Mouse (Mus musculus) bone marrow macrophage, adult 2 months (primary cell): ENCODE results near the gene Tnfrsf8. TPM values are rescaled to one million over a fixed set of nuclear protein-coding genes. Genes with fewer than 3 reads are reported as not detected.
A peak's percentile ranks its signal among the peaks of the same experiment; 100 is the strongest.

Experiments
- H3K27ac ChIP-seq: 2 replicates; pipeline ENCODE4 v1.5.1; 2012; ENCODE audit warnings: low read depth, low read length; ENCODE audit not compliant: insufficient read depth
- H3K4me1 ChIP-seq: 2 replicates; pipeline ENCODE4 v1.6.1; 2012; ENCODE audit warnings: low read length; ENCODE audit not compliant: control insufficient read depth, insufficient read depth
- H3K4me3 ChIP-seq: 2 replicates; pipeline ENCODE4 v1.5.1; 2012; ENCODE audit warnings: mild to moderate bottlenecking, low read length, moderate library complexity; ENCODE audit not compliant: insufficient read depth
- CTCF ChIP-seq: IDR thresholded peaks from 2 replicates; pipeline ENCODE4 v1.5.1; 2012; ENCODE audit warnings: low read depth, mild to moderate bottlenecking, low read length, moderate library complexity
- POLR2A ChIP-seq: IDR thresholded peaks from 2 replicates; pipeline ENCODE4 v1.6.1; 2012; ENCODE audit warnings: mild to moderate bottlenecking, low read depth, low read length, borderline replicate concordance
- polyA plus RNA-seq: library from polyadenylated mRNA; stranded (reverse); fragments of >200 nt; gene quantifications from 2 replicates; pipeline ENCODE4 v1.2.4, GENCODE M21; 2012; ENCODE audit not compliant: missing spikeins, insufficient read depth, insufficient read length

The Tnfrsf8 gene
- polyA plus RNA-seq, 1 experiment = 1.1 TPM

DNA sequence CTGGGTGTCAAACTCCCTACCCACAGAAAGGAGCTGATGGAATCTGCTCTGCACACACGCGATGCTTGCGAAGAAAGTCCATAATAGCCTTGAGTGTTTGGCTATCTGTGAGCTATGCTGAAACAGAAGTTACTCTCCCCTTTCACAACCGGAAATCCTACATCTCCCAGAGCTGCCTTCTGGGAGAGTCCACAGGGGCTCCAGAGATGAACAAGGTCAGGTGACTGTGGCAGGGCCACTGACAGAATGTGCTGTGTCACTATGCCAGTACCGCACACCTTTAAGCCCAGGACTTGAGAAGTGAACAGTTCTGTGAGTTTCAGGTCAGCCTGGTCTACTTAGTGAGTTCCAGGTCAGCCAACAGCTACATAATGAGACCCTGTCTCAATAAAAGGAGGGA, 20.4 kb downstream of the Tnfrsf8 start:
- no peak overlapping the region for H3K4me3 ChIP-seq
- H3K27ac ChIP-seq = no peak overlapping the region
- TF ChIP-seq POLR2A (no peak), CTCF (no peak)
- H3K4me1 ChIP-seq = peaks cover 5% of the 10 kb centered on the region; the same call in 1 of the 2 replicates

GRCm38 (mm10) chr4:145286369-145287120, 28.4 kb downstream of the Tnfrsf8 start:
- Histone ChIP-seq H3K27ac (no peak overlapping the region), H3K4me1 (peaks cover 28% of the 10 kb centered on the region), H3K4me3 (no peak overlapping the region)
- TF ChIP-seq CTCF (no peak), POLR2A (no peak)

- H3K27ac ChIP-seq = no peak overlapping the region
- TF ChIP-seq POLR2A (no peak), CTCF (no peak)
- peaks cover 27% of the 10 kb centered on the region for H3K4me1 ChIP-seq
Observed at GRCm38 (mm10) chr4:145284675-145285074, 30.3 kb downstream of the Tnfrsf8 start.

GRCm38 (mm10) chr4:145283441-145283840, 31.5 kb downstream of the Tnfrsf8 start:
- H3K4me3 ChIP-seq = no peak overlapping the region
- no peak for TF ChIP-seq POLR2A
- TF ChIP-seq CTCF = no peak
- peak overlapping the region; percentile 69 for H3K27ac ChIP-seq
- H3K4me1 ChIP-seq = peaks cover 35% of the 10 kb centered on the region

More at GRCm38 (mm10) chr4:145284675-145285074, 30.3 kb downstream of the Tnfrsf8 start:
- no peak overlapping the region for H3K4me3 ChIP-seq

DNA sequence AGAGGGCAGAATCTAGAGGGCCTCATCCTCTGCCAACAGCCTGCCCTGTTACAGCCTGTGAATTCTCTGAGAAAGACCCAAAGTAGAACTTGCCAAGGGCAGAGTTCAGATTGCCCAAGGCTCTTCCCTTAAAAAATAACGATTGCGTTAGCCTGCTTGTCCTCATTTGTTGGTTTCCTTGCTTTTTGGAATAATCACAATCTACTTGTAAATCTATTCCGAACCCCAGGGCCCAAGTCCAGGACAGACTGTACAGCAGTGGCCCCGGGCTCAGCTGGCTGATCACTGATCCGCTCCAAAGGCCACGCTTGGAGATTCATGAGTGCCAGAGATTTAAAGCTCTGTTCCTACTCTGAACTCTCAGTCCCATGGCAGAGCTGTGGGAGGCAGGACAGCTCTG, 34.0 kb downstream of the Tnfrsf8 start:
- H3K4me1 ChIP-seq = peaks cover 55% of the 10 kb centered on the region
- no peak overlapping the region for H3K27ac ChIP-seq
- TF ChIP-seq CTCF = no peak
- TF ChIP-seq POLR2A = no peak
- no peak overlapping the region for H3K4me3 ChIP-seq

DNA sequence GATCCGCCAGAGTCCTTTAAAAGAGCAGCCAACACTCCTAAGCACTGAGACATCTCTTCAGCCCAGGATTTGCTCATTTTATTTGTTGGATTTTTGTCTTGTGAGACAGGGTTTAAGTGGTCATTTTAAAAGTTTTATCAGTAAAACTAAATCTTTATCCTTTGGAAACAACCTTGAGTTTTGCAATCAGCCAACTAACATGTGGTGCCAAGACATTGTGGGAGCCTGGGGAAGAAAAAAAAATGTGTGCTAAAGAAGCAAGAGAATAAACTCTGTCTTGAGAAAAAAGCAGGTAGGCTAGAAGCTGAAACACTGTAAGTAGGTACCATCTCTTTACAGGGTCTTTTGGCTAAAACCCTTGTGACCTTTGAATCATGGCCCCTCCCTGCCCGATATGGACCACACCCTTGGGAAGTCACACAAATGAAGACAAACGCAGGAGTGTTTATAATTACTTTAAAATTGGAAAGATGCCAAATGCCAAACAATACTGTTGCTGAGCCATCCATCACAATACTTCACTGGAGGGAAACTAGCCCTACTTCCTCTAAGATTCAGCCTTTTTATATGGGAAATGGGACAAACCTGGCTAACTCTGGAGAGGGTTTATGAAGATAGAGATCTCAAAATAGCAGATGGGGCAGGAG, 36.1 kb downstream of the Tnfrsf8 start:
- Histone ChIP-seq H3K27ac (no peak overlapping the region), H3K4me3 (no peak overlapping the region), H3K4me1 (peaks cover 55% of the 10 kb centered on the region)
- TF ChIP-seq POLR2A (no peak), CTCF (no peak)

DNA sequence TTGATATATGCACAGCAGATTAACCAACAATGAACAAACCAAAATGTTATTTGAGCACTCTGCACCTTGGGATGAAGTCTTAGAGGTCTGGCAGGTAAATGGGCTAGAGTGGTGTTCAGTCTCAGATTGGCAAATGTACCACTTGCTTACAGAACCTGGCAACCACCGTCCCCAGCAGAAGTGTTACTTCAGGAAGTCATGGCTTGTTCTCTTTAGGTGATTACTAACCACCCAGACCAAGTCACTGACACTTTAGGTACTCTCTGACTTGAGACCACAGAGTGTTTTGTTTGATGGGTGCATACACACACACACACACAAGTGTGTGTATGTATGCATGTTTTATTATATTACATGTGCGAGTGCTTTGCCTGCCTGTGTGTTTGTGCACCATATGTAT, 36.7 kb downstream of the Tnfrsf8 start:
- Histone ChIP-seq H3K4me3 (no peak overlapping the region), H3K27ac (peak overlapping the region; percentile 90), H3K4me1 (peaks cover 54% of the 10 kb centered on the region)
- TF ChIP-seq CTCF (no peak), POLR2A (no peak)

DNA sequence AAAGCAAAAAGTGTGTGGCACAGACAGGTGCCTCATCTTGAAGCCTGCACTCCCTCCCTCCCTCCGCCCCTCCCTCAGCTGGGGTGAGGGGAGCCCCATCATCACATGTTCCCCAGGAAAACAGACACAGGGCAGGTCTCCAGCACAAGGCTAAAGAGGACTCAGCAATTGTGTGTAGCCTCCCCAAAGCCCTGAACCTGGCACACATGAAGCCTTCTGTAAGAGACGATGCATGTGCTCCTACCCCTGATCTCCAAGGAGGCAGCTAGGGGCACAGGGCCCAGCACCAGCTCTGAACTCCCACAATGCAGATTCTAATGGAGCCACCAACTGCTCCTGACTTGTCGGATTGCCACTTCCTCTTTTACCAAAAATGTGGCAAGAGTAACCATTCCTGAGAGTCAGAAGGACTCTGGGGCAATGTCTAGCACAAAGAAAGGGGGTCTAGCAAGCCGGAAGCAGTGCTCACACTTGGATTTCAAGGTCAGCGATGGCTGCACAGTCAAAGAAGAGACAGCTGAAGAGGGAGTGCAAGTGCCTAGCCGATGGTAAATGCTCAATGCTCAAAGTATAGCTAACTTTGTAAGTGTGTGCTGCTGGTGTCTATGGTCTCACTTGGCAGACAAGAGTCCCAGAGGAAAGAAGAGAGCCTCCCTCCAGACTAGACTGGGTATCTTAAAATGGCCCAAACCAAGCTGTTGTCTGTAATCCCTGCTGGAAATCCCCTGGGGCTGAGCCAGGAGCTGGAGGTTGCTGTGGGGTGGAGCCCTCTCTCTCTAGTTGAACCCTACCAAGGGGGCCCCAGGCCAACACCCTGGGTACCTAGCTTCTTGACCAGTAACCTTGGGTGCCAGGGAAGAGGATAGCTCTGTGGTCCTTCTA, 38.4 kb downstream of the Tnfrsf8 start:
- H3K4me3 ChIP-seq = no peak overlapping the region
- H3K27ac ChIP-seq = peak overlapping the region; percentile 90
- no peak for TF ChIP-seq CTCF
- TF ChIP-seq POLR2A = no peak
- peaks cover 56% of the 10 kb centered on the region for H3K4me1 ChIP-seq

GRCm38 (mm10) chr4:145274887-145275286, 40.1 kb downstream of the Tnfrsf8 start:
- TF ChIP-seq CTCF = no peak
- TF ChIP-seq POLR2A = no peak
- no peak overlapping the region for H3K27ac ChIP-seq

DNA sequence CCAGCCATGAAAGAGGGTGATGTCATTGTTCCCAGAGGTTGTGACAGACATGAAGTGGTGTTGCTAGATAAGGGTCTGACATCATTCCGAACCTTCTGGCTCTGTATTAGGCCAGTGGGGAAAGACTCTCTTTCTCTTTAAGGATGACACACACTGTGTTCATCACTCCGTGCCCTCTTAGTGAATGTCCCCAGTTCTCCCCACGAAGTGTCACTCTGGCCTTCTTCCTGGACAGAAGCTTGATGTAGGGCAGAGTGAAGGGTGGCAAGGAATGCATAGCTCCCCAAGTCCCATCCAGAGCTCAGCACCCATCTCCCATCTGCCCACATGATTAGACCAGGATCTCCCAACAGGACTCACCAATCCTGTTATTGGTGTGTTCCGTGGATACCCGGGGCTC, 41.0 kb downstream of the Tnfrsf8 start:
- peaks cover 75% of the 10 kb centered on the region for H3K4me1 ChIP-seq
- no peak overlapping the region for H3K27ac ChIP-seq
- no peak overlapping the region for H3K4me3 ChIP-seq
- TF ChIP-seq CTCF (no peak), POLR2A (no peak)

More at GRCm38 (mm10) chr4:145274887-145275286, 40.1 kb downstream of the Tnfrsf8 start:
- Histone ChIP-seq H3K4me1 (peaks cover 70% of the 10 kb centered on the region), H3K4me3 (no peak overlapping the region)

DNA sequence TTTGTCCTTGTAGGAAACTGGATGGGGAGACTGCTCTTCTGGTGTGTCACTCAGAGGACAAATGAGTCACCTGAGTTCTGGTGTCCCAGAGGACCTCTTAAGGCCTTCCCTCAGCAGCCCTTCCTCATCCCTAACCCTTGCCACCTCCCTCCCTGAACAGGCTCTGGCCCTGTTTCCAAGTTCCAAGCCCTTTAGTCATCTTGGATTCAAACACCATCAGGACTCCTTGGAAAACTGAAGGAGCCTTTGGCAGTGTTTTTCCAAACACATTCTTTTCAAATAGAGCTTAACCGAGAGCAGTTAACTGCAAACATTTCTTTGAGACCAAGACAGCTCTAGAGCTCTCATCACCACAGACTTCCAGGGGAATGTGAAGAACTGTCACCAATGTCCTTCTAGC, 42.2 kb downstream of the Tnfrsf8 start:
- no peak overlapping the region for H3K27ac ChIP-seq

More for the DNA sequence above, 42.2 kb downstream of the Tnfrsf8 start:
- TF ChIP-seq CTCF (no peak), POLR2A (no peak)
- H3K4me1 ChIP-seq = peaks cover 74% of the 10 kb centered on the region
- no peak overlapping the region for H3K4me3 ChIP-seq
